Mouse (Mus musculus) liver, embryonic 16.5 days (tissue): Measurements from ENCODE around the gene Mcu. TPM values are rescaled to one million over a fixed set of nuclear protein-coding genes. Genes with fewer than 3 reads are reported as not detected.

Source experiments
- ATAC-seq: fragments of 200-750 bp; cut with Nextera tagmentation; 2 replicates; pipeline ENCODE4 v1.8.0; 2017; ENCODE audit warnings: low read depth, mild to moderate bottlenecking, moderate number of reproducible peaks, moderate library complexity
- H3K27ac ChIP-seq: fragments of 300-500 bp; sonication (generic); 2 replicates; pipeline ENCODE4 v1.5.1; 2014; ENCODE audit warnings: mild to moderate bottlenecking, low read length
- H3K27me3 ChIP-seq: fragments of 300-500 bp; sonication (generic); 2 replicates; pipeline ENCODE4 v1.6.1; 2014; ENCODE audit warnings: low read depth, low read length, mixed read lengths; ENCODE audit not compliant: control insufficient read depth, insufficient read depth
- H3K36me3 ChIP-seq: fragments of 300-500 bp; sonication (generic); 2 replicates; pipeline ENCODE4 v1.6.1; 2014; ENCODE audit warnings: mild to moderate bottlenecking; ENCODE audit not compliant: control insufficient read depth, insufficient read depth
- H3K4me1 ChIP-seq: fragments of 300-500 bp; sonication (generic); 2 replicates; pipeline ENCODE4 v1.6.1; 2014; ENCODE audit warnings: low read depth, low read length, mixed read lengths; ENCODE audit not compliant: control insufficient read depth
- H3K4me2 ChIP-seq: fragments of 300-500 bp; sonication (generic); 2 replicates; pipeline ENCODE4 v1.6.1; 2014; ENCODE audit warnings: low read depth, low read length, mixed read lengths
- H3K4me3 ChIP-seq: fragments of 300-500 bp; sonication (generic); 2 replicates; pipeline ENCODE4 v1.5.1; 2014; ENCODE audit warnings: low read depth, mild to moderate bottlenecking, low read length
- H3K9ac ChIP-seq: fragments of 300-500 bp; sonication (generic); 2 replicates; pipeline ENCODE4 v1.6.1; 2014; ENCODE audit warnings: low read depth, low read length
- H3K9me3 ChIP-seq: fragments of 300-500 bp; sonication (generic); replicated peaks from 2 replicates; pipeline ENCODE4 v1.6.1; 2016; ENCODE audit warnings: low read length; ENCODE audit not compliant: control insufficient read depth
- WGBS: fragments of 180-500 bp; shearing (Covaris S2); extraction: QIAGEN DNeasy Blood & Tissue Kit; methylation state at CpG from one replicate; pipeline ENCODE4 v1.1.7; 2014; ENCODE audit not compliant: insufficient replicate concordance; 5-methylcytosine and 5-hydroxymethylcytosine counted together
- polyA plus RNA-seq: library from polyadenylated mRNA; unstranded; fragments of >200 nt; fragmentation: Nextera tagmentation; extraction: Ambion mirVana; gene quantifications from 2 replicates; pipeline ENCODE4 v1.2.1, GENCODE M21; 2015

Mcu gene
- polyA plus RNA-seq, 1 experiment from 2014 or later: 11.7 TPM

DNA sequence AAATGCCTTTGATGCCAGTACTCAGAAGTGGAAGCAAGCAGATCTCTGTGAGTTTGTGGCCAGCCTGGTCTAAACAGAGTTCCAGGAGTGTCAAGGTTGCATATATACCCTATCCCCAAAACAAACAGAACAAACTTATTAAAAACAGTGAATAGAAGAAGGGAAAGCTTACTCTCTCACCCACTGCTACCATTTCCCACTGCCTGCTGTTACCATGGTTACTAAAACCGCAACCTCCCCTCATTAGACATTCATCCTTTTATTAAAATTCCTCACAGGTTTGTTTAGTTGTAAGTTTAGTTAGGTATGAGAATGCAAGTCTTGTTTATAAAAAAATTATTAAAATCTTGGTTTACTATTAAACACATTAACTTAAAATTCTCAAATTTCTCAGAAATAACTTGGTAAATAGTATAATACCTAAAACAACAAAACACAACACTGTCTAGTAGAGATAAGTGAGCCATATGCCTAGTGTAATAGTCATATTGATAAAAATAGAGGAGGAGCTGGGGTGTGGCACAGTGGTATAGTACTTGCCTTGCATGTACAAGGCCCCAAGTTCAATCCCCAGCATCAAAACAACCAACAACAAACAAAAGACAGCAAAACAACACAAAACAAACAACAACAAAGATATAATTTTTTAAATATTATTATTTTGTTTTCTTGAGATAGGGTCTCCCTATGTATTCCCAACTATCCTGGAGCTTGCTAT lies 34.5 kb downstream of the Mcu start:
- Histone ChIP-seq H3K4me2 (no peak overlapping the region), H3K9me3 (no peaks in the 10 kb centered on the region), H3K27me3 (no peaks in the 10 kb centered on the region), H3K9ac (no peak overlapping the region), H3K27ac (no peak overlapping the region; the same call in 1 of the 2 replicates), H3K36me3 (peaks cover 3% of the 10 kb centered on the region; the same call in 1 of the 2 replicates), H3K4me1 (peaks cover 27% of the 10 kb centered on the region), H3K4me3 (no peak overlapping the region)
- WGBS: 67% methylated on average over 1 of the region's 1 CpGs
- ATAC-seq: peak; percentile 69

- H3K4me2 ChIP-seq: no peak overlapping the region
- no peak overlapping the region for H3K27ac ChIP-seq
- H3K9ac ChIP-seq: no peak overlapping the region
- H3K4me3 ChIP-seq: no peak overlapping the region
- ATAC-seq: no peak
- 84% methylated on average over 3 of the region's 3 CpGs for WGBS
- no peaks in the 10 kb centered on the region for H3K27me3 ChIP-seq
- H3K4me1 ChIP-seq: peaks cover 32% of the 10 kb centered on the region
- peaks cover 3% of the 10 kb centered on the region; the same call in 1 of the 2 replicates for H3K36me3 ChIP-seq
- no peaks in the 10 kb centered on the region for H3K9me3 ChIP-seq
These were observed 35.8 kb downstream of the Mcu start for GRCm38 (mm10) chr10:59580593-59581149.

DNA sequence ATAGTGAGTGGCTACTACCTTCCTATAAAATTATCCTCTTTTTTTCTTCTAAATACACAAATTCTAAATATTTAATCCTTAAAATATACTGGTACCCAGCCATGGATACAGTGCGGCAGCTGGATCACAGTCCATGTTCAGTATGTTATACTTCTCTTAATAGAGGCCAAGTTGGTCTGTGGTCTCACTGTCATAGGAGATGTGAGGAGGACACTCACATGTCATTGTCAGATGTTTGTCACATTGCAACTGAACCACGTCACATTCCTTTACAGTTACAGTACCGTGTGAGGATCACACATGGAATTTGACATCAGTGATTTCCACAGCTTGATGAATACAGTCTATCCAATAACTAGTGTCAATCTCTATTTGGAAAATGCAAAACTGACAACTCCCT lies 36.8 kb downstream of the Mcu start:
- H3K4me1 ChIP-seq: peaks cover 32% of the 10 kb centered on the region
- H3K4me3 ChIP-seq: no peak overlapping the region
- no peak overlapping the region for H3K9ac ChIP-seq
- no peaks in the 10 kb centered on the region for H3K9me3 ChIP-seq
- WGBS: 79% methylated on average over 3 of the region's 3 CpGs
- no peak overlapping the region for H3K4me2 ChIP-seq
- H3K36me3 ChIP-seq: peaks cover 3% of the 10 kb centered on the region; the same call in 1 of the 2 replicates
- ATAC-seq: no peak
- H3K27me3 ChIP-seq: no peaks in the 10 kb centered on the region
- no peak overlapping the region for H3K27ac ChIP-seq

GRCm38 (mm10) chr10:59577871-59578801 lies 38.4 kb downstream of the Mcu start:
- Histone ChIP-seq H3K9ac (peak overlapping the region; percentile 7; the same call in 1 of the 2 replicates), H3K4me2 (peak overlapping the region; percentile 54), H3K4me3 (peak overlapping the region; percentile 30), H3K4me1 (peaks cover 32% of the 10 kb centered on the region), H3K27ac (peak overlapping the region; percentile 54), H3K27me3 (no peaks in the 10 kb centered on the region), H3K9me3 (no peaks in the 10 kb centered on the region), H3K36me3 (peaks cover 3% of the 10 kb centered on the region; the same call in 1 of the 2 replicates)
- 7% methylated on average over 12 of the region's 12 CpGs for WGBS
- peak; percentile 82 for ATAC-seq

GRCm38 (mm10) chr10:59576305-59576704 lies 40.2 kb downstream of the Mcu start:
- 51% methylated on average over 5 of the region's 5 CpGs for WGBS
- H3K4me1 ChIP-seq: peaks cover 30% of the 10 kb centered on the region
- no peaks in the 10 kb centered on the region for H3K36me3 ChIP-seq
- H3K4me3 ChIP-seq: no peak overlapping the region
- H3K9ac ChIP-seq: no peak overlapping the region
- no peak overlapping the region for H3K4me2 ChIP-seq
- H3K9me3 ChIP-seq: no peaks in the 10 kb centered on the region
- H3K27ac ChIP-seq: no peak overlapping the region
- H3K27me3 ChIP-seq: no peaks in the 10 kb centered on the region
- no peak for ATAC-seq

- no peak overlapping the region for H3K9ac ChIP-seq
- H3K27ac ChIP-seq: no peak overlapping the region
- no peak overlapping the region for H3K4me3 ChIP-seq
- H3K4me1 ChIP-seq: peaks cover 23% of the 10 kb centered on the region
- 74% methylated on average over 5 of the region's 5 CpGs for WGBS
- H3K4me2 ChIP-seq: no peak overlapping the region
- H3K27me3 ChIP-seq: no peaks in the 10 kb centered on the region
- no peak for ATAC-seq
- no peaks in the 10 kb centered on the region for H3K9me3 ChIP-seq
- H3K36me3 ChIP-seq: no peaks in the 10 kb centered on the region
These were observed 44.5 kb downstream of the Mcu start for GRCm38 (mm10) chr10:59571964-59572363.

DNA sequence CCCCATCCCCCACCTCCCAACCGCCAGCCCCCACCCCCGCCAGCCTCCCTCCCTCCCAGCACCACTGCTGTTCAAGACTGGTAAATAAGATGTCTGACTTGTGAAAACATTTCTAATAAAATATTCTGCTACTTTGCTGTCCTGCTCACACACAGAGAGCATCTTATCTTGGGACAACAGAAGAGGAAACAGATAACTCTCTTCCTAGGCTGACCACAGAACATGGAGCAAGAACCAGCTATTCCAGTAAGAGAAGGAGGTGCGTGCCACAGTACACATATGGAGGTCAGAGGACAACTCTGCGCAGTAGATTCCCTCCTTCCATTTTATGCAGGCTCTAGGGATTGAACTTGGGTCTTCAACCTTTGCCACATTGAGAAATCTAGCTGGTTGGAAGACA lies 45.2 kb downstream of the Mcu start:
- no peaks in the 10 kb centered on the region for H3K27me3 ChIP-seq
- no peak overlapping the region for H3K4me2 ChIP-seq
- H3K4me1 ChIP-seq: peaks cover 21% of the 10 kb centered on the region
- H3K36me3 ChIP-seq: no peaks in the 10 kb centered on the region
- 13% methylated on average over 4 of the region's 4 CpGs for WGBS
- ATAC-seq: peak; percentile 78
- no peak overlapping the region for H3K4me3 ChIP-seq
- H3K9ac ChIP-seq: no peak overlapping the region
- H3K9me3 ChIP-seq: no peaks in the 10 kb centered on the region
- no peak overlapping the region; the same call in 1 of the 2 replicates for H3K27ac ChIP-seq

DNA sequence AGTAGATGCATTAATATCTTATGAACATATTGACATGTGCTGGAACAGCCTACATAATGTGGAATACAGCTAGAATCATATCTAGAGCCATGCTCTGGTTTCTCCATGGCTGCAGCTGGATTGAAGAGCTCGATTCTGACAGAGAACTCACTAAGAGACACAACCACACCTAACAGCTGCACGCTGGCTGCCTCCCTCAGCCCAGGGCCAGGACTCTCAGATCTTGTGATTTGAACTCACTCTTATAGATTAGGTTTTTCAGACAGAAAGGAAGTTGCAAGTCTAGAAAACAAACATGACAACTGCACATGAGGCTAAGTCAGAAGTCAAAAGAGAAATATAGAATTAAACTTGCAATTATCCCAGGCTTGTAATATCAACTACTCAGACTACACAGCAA lies 45.7 kb downstream of the Mcu start:
- no peak overlapping the region; the same call in 1 of the 2 replicates for H3K27ac ChIP-seq
- H3K36me3 ChIP-seq: no peaks in the 10 kb centered on the region
- no peak overlapping the region for H3K4me2 ChIP-seq
- H3K9me3 ChIP-seq: no peaks in the 10 kb centered on the region
- no peak overlapping the region for H3K9ac ChIP-seq
- H3K27me3 ChIP-seq: no peaks in the 10 kb centered on the region
- H3K4me3 ChIP-seq: no peak overlapping the region
- no peak; the same call in 1 of the 2 replicates for ATAC-seq
- peaks cover 18% of the 10 kb centered on the region for H3K4me1 ChIP-seq
- 15% methylated on average over 2 of the region's 2 CpGs for WGBS
